Mouse (Mus musculus): ENCODE data around the gene Mup4. TPM values are rescaled to one million over a fixed set of nuclear protein-coding genes. Genes with fewer than 3 reads are reported as not detected.

Gene Mup4
- polyA plus RNA-seq, 1 experiment from 2014 or later, result not detected

DNA sequence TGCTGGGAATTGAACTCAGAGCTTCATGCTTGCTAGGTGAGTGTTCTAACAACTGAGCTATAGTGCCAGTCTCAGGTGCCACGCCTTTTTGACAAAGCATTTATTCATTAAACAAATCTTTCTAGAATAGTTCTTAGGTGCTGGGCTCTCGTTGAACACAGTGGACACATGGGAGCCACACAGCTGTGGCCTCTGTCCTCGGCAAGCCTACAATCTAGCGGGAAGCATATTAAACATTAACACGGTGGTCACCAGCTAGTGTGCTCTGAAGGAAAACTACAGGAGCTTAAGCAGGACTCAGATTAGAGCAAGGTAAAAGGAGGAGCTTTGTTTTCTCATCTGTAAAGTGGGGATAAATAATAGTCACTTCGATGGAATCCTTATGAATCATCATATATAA lies 53.4 kb downstream of the Mup4 start:
- Histone ChIP-seq H3K36me3 (no peaks in the 10 kb centered on the region), H3K4me1 (peaks cover 15% of the 10 kb centered on the region), H3K9me3 (no peaks in the 10 kb centered on the region), H3K4me3 (no peak overlapping the region), H3K27ac (no peak overlapping the region), H3K27me3 (ENCODE audit: insufficient read depth, poor library complexity, severe bottlenecking) (no peaks in the 10 kb centered on the region)
- no peak for DNase-seq (ENCODE audit: low spot score)
- 89% methylated on average over 6 of the region's 6 CpGs for WGBS

Other genes starting within 250 kb of the Mup4 start
- 56.9 and 57.5 TPM in 2 replicates for gene Inip, start 159.1 kb downstream of the Mup4 start, polyA plus RNA-seq (2016; fragmentation: Nextera tagmentation; extraction: Ambion mirVana)
- gene Snx30, start 154.9 kb downstream of the Mup4 start, polyA plus RNA-seq (2016; fragmentation: Nextera tagmentation; extraction: Ambion mirVana), result 5.2 and 8.1 TPM in 2 replicates
- gene Slc46a2, start 45.7 kb downstream of the Mup4 start, polyA plus RNA-seq (2016; fragmentation: Nextera tagmentation; extraction: Ambion mirVana), result 0.10 and 0.17 TPM in 2 replicates
- not detected in 2 replicates for gene Mup6, start 3.6 kb upstream of the Mup4 start, polyA plus RNA-seq (2016; fragmentation: Nextera tagmentation; extraction: Ambion mirVana)
- gene Mup7, start 109.8 kb upstream of the Mup4 start, polyA plus RNA-seq (2016; fragmentation: Nextera tagmentation; extraction: Ambion mirVana), result not detected in 2 replicates
- not detected in 2 replicates for gene Mup2, start 193.6 kb upstream of the Mup4 start, polyA plus RNA-seq (2016; fragmentation: Nextera tagmentation; extraction: Ambion mirVana)

Measured in heart, embryonic 10.5 days (tissue).